Mouse (Mus musculus) frontal cortex, postnatal 25 days (tissue): ENCODE data around the gene Rbm7.
"Not testable (repeated sequence)": the region's sequence is repeated elsewhere in the genome, so short reads cannot be mapped to it uniquely, and the experiment has no call there.

Experiments used
- DNase-seq, 2 experiments: peaks; one replicate each; pipeline ENCODE4 v3.0.0; 2022; ENCODE audit warnings: low spot score in 2 of 2

Gene Rbm7

DNA sequence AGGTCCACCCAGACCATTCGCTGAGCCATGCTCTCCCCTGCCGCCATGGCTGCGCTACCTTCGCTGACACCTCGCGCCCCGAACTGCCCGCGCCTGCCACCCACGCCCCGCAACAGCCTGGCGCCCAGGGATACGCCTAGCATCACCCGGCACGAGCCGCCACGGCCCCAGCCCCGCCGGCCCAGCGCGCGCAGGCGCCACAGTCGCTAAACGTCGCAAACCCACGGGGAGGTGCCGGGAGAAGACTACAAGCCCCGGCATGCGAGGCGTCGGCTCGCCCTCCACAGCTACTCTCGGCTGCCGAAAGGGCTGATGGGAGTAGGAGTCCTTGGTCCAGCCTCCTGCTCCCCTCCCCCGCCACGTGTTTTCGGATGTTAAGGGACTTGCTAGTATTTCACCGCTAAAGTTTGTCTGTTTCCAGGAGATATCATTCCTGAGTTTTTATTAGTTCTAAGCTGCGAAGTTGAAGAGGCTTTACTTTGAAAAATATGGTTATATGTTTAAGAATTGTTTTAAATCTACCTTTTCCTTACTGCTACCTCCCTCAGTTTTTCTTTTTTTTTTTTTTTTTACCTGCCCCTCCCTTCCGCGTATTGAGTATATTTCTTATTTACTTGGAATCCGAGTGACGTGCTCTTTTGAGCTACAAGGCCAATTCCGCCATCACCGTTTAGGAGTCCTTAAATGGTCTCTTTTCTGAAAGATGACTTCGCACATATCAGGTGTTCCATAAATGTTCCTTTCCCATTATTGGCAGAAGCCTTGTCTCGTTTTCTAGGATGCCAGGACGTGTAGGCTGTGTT, 14.5 kb downstream of the Rbm7 start, which contains the start of gene Rexo2:
TSS of gene Rexo2 (minus strand) at position 213 of the 803 bp plus-strand sequence.
- peak; percentile 82 to 89 for DNase-seq

DNA sequence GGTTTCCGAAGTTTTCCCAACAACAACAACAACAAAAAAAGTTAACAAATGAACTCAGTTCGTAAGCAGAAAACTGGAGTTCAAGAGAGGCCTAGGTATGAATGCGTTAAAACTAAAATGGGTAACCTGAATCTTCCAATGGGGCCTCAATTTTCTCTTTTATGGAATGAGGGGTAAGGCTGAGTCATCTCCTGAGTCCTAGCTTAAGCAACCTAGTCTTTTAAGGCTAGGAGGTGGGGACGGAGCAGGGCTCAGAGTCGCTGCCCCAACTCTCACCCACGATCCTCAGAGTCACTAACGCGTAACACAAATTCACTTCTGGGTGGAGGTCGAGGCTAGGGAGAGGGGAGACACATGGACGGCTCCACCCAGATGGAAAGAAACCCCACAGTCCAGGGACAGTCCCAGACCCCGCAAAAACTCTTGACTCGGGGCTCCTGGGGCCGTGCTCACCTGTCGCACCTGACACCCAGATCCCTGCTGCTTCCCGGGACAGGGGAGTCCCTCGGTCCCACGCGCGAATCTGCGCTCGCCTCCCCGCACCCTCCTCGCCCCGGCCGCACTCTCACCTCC, 15.2 kb downstream of the Rbm7 start:
- DNase-seq = no peak

DNA sequence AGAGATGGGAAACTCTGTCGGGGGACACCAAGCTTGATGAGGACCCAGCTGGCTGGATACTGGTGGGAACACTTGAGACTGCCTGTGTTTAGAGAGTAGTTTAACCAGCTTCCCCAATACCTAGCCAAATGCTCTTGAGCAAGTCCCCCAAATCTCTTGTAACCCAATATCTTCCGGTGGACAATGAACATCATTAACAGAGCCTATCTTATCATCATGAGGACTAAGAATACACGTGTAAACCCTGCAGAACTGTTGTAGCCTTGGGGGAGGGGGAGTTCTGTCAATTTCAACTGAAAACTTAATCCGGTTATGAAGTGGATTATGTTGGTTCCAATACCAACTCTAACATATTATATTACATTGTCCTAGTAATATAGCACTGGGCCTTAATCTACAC, 16.3 kb downstream of the Rbm7 start:
- DNase-seq = no peak

DNA sequence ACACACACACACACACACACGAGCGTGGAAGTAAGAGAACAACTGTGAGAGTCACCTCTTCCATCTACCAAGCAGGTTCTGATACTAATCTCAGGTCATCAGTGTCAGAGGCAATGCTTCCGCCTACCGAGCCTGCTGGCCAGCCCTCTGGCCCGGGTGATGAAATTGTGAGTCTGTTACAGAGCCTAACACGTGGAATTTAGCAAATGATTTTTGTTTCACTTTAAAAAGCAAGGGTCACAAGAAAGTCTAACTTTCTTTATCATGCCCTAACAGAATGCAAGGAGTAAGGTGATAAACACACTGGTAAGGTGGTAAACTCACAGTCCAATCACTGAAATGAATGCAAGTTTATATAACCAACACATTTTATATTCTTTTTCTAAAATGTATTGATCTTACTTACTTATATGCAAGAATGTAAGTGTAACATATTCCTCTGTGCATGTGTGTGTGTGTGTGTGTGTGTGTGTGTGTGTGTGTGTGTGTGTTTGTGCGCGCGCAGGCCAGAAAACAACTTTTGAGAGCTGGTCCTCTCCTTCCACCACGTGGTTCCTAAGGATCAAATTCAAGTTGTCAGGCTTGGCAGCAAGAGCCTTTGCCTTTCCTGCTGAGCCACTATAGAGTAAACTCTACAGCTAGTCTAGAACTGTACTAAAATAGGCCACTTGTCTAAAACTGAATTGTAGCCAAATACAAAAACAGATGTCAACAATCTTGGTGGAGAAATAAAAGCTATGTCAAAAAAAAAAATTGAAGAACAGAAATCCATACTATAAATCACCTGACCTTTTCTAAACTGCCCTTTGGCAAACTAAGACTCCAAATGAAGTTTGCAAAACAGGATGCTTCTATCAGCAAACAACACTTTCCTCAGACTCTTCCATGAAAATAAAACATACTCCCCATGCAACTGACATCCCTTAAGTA, 18.6 kb downstream of the Rbm7 start:
- no peak for DNase-seq

DNA sequence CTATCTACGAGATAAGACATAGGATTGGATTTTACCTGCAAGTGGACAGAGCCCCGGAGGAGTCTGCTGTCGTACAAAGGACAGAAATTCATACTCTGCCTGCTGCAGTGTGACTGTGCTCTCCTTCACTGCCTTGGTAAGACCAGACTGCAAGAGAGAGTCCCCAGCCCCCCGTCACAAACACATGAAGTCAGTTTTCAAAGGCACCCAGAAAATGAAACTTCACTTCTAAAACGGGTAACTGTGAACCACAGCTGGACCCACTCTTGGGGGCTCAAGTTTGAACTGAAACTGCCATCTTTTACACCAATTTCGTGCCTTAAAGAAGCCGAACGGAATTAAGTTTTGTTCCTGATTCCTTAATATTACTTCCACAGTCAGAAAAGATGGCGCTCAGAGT, 20.7 kb downstream of the Rbm7 start:
- DNase-seq = no peak

DNA sequence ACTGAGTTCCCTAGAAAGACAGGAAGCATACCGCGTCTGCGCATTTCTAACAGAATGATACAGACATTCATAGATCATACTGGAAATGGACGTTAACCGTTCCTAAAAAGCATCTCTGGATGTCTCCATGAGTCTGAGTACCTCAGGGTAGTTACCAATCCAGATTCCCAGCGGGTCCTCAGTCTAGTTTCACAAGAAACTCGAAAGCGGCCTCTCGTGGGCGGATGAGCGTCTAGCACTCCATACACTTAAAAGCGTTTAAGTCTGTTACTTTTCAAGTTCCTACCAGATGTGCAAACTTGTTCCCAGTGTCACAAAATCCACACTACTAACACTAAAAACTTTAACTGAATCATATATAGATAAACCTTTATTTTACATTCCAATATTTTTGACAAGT, 22.0 kb downstream of the Rbm7 start:
- no peak for DNase-seq

DNA sequence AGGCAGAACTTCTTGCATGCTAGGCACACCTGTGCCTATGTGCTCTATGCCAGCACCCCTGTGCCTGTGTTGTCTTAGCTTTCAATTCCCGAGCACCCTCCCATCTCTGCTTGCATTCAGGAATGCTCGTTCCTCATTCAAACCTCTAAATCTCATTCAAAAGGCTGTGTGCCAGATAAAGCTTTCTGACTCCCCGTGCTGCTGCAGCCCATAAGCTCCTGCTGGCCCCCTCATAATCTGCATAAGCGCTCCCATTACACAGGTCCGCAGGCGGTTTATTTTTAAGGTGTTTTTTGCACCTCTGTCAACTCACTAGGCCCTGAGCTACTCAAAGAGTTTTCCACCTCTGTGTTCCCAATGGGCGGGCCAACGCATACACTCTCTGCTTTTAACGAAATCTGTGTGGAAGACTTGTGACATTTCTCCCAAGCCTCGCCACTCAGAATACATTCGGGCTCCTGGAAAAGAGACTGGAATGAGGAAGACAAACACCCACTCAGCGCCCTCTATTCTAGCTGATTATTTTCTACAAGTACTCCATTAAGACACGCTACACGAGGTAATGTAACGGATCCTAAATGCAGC, 22.6 kb downstream of the Rbm7 start:
- no peak for DNase-seq

DNA sequence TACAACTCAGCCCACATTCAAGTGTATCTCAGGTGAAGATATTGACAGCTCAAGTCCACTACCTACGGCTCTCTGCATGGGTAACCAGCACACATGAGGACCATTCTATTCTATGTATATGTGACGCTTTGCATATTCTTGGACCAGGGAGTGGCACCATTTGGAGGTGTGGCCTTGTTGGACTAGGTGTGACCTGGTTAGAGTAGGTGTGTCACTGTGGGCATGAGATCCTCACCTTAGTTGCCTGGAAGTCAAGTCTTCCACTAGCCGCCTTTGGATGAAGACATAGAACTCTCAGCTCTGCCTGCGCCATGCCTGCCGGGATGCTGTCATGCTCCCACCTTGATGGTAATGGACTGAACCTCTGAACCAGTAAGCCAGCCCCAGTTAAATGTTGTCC, 27.6 kb downstream of the Rbm7 start:
- not testable (repeated sequence) for DNase-seq

DNA sequence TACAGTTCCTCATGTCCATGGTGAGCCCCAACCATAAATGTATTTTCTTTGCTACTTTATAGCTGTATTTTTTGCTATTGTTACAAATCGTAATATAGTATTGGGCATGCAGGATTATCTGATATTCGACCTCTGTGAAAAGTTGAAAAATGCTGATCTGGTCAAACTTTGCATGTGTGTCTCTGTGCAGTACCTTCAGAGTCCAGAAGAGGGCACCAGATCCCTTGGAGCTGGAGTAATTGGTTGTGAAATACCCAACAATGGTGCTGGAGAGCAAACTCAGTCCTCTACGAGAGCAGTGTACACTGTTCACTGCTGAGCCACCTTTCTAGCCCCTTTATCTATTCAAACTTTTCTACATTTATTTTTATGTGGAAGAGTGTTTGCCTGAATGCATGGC, 28.3 kb downstream of the Rbm7 start:
- DNase-seq = peak; percentile 42 to 50

DNA sequence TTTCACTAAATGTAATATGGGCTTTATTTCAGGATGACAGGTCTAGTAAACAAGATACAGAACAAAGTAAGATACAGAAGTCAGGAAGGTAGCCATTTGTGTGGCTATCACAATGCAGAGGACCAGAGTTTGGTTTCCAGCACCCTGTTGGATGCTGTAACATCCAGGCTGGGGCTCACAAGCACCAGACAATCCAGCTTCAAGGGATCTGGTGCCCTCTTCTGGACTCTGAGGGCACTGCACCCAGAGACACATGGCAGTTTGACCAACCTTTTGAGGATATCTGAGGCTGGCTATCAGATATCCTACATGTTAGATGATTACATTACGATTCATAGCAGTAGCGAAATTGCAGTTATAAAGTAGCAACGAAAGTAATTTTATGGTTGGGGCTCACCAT, 29.4 kb downstream of the Rbm7 start:
- DNase-seq = no peak

DNA sequence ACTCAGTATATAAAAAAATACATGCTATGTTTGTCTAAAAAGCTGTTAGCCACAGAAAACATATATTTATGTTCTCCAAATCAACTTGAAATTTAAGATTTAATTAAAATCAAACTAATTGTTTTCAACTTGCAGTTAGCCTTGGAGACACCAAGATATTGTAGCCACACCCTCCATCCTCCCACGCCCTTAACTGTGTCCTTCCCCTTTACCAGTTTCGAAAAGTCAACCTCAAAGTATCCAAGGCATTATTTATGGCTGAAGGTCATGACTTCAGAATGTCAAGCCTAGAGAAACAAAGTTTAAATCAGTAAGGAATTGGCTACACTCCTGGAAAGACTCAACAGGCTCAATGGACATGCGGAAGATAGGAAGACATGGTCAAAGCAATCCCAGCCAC, 33.6 kb downstream of the Rbm7 start:
- no peak for DNase-seq

DNA sequence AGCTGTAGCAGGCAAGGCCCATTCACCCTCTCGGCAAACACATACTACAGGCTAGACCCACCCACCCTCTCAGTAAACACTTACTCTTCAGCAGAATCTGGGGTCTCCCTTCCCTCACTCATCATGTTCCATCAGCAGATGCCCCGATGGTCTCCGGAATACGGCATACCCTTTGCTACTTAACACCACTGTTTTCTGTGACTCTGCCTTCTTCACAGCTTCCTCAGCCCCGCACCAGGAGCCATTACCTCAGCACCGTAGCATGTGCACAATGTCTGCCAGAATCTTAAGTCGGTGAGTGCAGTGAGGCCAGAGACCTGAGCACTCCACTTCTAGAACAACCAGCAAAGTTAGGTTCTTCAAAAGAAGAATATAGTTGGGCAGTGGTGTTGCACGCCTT, 34.4 kb downstream of the Rbm7 start:
- no peak for DNase-seq

DNA sequence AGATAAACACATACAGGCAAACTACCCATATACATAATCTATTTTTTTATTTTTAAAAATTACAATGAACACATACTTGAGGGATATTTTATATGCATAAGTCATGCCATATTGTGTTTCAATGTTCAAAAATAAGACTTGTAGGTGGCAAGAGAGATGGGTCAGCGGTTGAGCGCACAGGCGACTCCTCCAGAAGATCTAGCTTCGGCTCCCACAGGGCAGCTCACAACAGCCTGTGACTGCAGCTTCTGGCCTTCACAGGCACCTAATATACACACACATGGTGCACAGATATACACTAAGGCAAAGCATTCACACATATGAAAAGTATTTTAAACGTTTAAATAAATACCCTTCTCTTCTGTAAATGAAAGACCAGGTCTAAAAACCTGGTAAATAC, 35.7 kb downstream of the Rbm7 start:
- DNase-seq = no peak

DNA sequence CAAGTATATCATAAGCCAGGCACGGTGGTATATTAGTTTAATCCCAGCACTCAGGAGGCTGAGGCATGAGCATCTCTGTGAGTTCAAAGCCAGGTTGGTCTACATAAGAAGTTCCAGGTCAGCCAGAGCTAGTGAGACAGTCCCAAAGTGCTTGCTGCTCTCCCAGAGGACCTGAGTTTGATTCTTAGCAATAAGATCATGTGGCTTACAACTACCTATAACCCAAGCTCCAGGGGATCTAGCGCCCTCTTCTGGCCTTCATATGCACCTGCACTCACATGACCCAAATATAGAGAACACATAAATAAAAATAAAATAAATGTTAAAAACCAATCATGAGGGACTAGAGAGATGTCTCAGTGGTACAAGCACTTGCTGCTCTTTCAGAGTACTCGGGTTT, 36.2 kb downstream of the Rbm7 start:
- no peak for DNase-seq

DNA sequence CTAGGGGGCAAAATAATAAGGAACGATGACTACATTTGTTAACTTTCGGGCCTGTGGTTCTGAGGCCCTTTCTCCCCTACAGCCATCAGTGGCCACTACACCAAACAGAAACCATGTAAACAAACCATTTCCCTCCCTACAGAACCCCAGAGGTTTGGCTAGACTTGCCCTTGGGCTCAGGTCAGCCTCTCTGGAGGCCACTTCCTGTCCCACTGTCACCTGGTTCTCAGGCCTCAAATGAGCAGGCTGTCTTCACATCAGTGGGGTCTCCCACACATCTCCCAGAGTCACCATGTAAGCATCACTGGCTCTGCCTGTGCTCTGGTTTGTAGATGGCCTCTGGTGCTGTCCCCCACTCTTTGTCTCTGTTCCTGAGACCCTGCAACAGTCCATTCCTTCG, 39.1 kb downstream of the Rbm7 start:
- no peak for DNase-seq

DNA sequence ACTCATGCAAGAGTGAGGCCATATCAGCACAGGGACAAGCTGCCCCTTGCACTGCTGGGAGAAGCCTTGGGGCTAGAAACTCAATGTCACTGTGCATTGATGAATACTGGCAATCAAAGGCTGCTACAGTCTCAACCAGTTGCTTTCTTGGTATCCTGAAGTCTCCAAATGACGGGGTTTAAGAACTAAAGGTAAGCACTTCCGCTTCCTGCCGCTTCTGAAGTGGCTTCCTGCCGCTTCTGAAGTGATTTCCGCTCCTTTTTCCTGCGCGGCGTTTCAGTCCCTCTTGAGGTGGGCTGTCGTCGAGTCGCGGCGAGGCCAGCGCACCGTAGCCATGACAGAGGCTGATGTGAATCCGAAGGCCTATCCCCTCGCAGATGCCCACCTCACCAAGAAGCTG, 45.0 kb downstream of the Rbm7 start:
- DNase-seq = no peak

DNA sequence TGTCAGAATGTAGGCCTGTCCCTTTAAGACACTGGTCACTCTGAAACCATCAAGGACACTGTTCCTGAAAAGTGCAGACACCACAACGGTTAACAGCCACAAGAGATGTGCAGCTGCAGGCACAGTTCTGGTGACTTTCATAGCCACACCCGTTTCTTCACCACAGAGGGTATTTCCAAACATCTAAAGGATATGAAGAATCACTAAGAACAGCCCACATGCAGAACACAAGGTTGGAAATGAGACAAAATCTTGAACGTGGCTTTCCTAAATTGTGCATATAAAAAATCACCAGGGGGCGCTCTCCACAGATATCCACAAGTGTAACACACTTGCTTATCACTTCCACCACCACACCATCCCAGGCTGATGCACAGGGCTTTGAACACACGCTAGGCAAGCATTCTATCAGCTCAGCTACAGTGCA, 47.3 kb downstream of the Rbm7 start:
- no peak for DNase-seq

DNA sequence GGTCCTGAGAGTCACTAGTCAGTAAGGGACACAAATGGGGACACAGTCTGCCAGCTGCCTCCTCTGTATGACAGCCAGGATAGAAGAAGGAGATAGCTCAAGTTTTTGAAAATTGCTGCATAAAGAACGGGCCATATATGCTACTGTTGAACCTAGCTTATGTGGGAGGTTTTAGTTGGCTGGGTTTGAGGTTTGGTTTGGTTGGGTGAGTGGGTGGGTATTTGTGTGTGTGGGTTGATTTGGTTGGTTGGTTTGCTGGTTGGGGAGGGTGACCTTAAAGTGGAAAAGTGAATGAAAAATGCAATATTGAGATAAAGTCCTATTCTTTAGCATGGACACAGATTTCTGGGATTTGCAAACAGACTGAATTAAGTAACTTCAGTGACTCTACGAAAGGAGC, 50.3 kb downstream of the Rbm7 start:
- DNase-seq = no peak

DNA sequence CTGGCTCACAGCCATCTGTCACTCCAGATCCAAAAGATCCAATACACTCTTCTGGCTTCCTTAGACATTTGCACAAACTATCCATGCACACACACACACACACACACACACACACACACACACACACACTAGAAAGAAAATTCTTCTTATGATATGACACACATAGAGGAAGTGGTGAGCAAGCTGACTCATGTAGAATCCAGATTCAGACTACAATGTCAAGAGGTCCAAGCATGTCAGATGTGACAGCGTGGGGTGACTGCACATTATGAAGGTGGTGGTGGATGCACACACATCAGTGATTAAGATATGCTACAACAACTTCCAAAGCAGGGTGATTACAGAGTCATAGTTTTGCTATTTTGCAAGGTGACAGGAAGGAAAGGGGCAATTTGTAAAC, 51.2 kb downstream of the Rbm7 start:
- no peak for DNase-seq
